Mouse (Mus musculus): ENCODE measurements around the gene Slc2a4. TPM values are rescaled to one million over a fixed set of nuclear protein-coding genes. Genes with fewer than 3 reads are reported as not detected.
"Not testable (repeated sequence)": the region's sequence is repeated elsewhere in the genome, so short reads cannot be mapped to it uniquely, and the experiment has no call there.

The Slc2a4 gene
- polyA plus RNA-seq, 1 experiment from 2014 or later, result 9.9 TPM

DNA sequence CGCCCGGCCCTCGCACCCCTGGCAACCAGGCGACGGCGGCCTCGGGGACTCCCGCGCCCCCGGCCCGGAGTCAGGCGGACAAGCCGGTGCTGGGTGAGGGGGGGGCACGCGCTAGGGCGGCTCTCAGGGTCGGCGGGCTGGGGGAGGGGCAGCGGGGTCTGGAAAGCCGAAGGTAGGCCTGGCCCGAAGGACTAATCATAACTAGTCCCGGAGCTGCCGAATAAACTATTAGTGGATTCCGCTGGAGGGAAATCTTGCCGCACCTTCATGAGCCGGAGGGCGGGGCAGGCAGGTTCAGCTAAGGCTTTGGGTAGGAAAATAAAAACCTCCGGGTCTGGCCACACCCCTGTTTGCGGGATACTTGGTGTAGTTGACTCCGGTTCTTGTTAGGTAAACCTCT, 11.8 kb downstream of the Slc2a4 start:
- WGBS, result 2% methylated on average over 30 of the region's 30 CpGs
- ATAC-seq (ENCODE audit: low FRiP score, low read depth), result no peak; the same call in 1 of the 2 replicates
- no peaks in the 10 kb centered on the region for H3K36me3 ChIP-seq

DNA sequence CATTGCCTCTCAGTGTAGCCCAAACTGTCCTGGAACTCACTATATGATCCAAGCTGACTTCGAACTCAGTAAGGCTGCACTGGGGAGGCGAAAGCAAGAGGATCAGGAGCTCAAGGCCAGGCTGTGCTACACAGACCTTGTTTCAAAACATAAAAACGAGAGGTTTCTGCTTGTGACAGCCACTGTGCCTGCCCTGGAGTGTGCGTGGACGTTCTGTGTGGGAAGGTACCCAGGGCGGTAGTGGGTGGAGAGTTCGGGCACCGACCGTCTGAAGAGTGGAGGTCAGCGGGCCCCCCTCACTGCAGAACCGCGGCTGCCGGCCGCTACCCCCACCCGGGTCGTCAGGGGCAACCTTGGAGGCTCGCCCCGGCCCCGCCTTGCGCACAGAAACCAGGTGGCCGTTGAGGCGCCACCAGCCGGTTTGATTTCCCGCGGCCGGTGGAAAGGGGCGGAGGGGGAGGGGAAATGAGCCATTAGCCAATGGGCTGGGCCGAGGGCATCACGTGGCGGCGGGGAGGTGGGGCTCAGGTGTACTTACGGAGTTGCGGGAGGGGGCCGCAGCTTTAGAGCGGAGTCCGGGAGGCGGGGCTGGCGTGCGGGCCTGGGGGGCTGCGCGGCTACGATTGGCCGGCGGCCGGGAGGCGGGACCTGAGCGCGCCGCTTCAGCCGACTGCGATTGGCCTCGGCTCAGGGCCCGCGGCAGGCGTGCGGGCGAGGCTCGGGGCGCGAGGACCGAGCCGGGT, 12.7 kb downstream of the Slc2a4 start, which contains the start of gene Ybx2:
Gene Ybx2 (plus strand): TSS at position 660 of the 743 bp plus-strand sequence.
- ATAC-seq (ENCODE audit: low FRiP score, low read depth), result peak; percentile 92
- 1% methylated on average over 60 of the region's 62 CpGs for WGBS

More for the DNA sequence above, 11.8 kb downstream of the Slc2a4 start:
- H3K9me3 ChIP-seq, result no peaks in the 10 kb centered on the region
- peak overlapping the region; percentile 58 for H3K4me3 ChIP-seq
- peaks cover 71% of the 10 kb centered on the region for H3K27me3 ChIP-seq
- H3K4me1 ChIP-seq, result peaks cover 21% of the 10 kb centered on the region
- peak overlapping the region; percentile 70 for H3K9ac ChIP-seq (replicated peaks)
- peak overlapping the region; percentile 100 for H3K4me2 ChIP-seq (replicated peaks)
- H3K27ac ChIP-seq (replicated peaks), result no peak overlapping the region

GRCm38 (mm10) chr11:69934681-69935080, 13.3 kb downstream of the Slc2a4 start:
- Histone ChIP-seq H3K9me3 (no peaks in the 10 kb centered on the region), H3K27ac (replicated peaks) (no peak overlapping the region), H3K27me3 (peaks cover 61% of the 10 kb centered on the region), H3K4me1 (peaks cover 21% of the 10 kb centered on the region), H3K4me2 (replicated peaks) (peak overlapping the region; percentile 100), H3K9ac (replicated peaks) (no peak overlapping the region), H3K36me3 (no peaks in the 10 kb centered on the region), H3K4me3 (no peak overlapping the region)
- 24% methylated on average over 6 of the region's 6 CpGs for WGBS
- ATAC-seq (ENCODE audit: low FRiP score, low read depth), result no peak

More for the DNA sequence above, 12.7 kb downstream of the Slc2a4 start, which contains the start of gene Ybx2:
- Histone ChIP-seq H3K27ac (replicated peaks) (no peak within 1 kb of the TSS; the same call in 1 of the 2 replicates), H3K9me3 (no peaks in the 10 kb centered on the region), H3K9ac (replicated peaks) (peak within 1 kb of the TSS; percentile 70), H3K36me3 (no peaks in the 10 kb centered on the region), H3K4me3 (peak within 1 kb of the TSS; percentile 58), H3K27me3 (peaks cover 65% of the 10 kb centered on the region), H3K4me2 (replicated peaks) (peak within 1 kb of the TSS; percentile 100), H3K4me1 (peaks cover 21% of the 10 kb centered on the region)

- H3K27ac ChIP-seq (replicated peaks), result no peak overlapping the region
- no peaks in the 10 kb centered on the region for H3K36me3 ChIP-seq
- H3K4me2 ChIP-seq (replicated peaks), result peak overlapping the region; percentile 37
- H3K4me3 ChIP-seq, result peak overlapping the region; percentile 17; the same call in 1 of the 2 replicates
- no peak overlapping the region for H3K9ac ChIP-seq (replicated peaks)
- H3K27me3 ChIP-seq, result peaks cover 56% of the 10 kb centered on the region
- no peaks in the 10 kb centered on the region for H3K9me3 ChIP-seq
- 2% methylated on average over 18 of the region's 18 CpGs for WGBS
- peaks cover 21% of the 10 kb centered on the region for H3K4me1 ChIP-seq
- peak; percentile 38; the same call in 1 of the 2 replicates for ATAC-seq (ENCODE audit: low FRiP score, low read depth)
These were observed 13.8 kb downstream of the Slc2a4 start for GRCm38 (mm10) chr11:69934169-69934568.

DNA sequence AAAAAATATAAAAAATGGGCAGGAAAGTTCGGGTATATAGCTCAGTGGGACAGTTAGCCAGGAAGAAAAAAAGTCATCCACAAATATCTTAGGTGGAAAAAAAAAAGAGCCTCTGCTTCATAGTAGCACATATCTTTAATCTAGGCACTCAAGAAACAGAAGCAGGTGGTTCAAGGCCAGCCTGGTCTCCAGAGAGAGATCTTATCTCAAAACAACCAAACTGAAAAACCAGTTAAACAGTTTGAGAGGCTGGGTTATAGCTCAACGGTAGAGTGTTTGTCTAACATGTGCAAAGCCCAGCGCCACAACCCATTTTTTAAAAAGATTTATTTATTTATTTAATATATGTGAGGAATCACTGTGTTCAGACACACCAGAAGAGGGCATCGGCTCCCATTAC, 14.9 kb downstream of the Slc2a4 start:
- Histone ChIP-seq H3K4me1 (peaks cover 21% of the 10 kb centered on the region), H3K4me2 (replicated peaks) (no peak overlapping the region), H3K9ac (replicated peaks) (no peak overlapping the region), H3K36me3 (no peaks in the 10 kb centered on the region), H3K4me3 (no peak overlapping the region), H3K27ac (replicated peaks) (no peak overlapping the region), H3K27me3 (peaks cover 45% of the 10 kb centered on the region), H3K9me3 (no peaks in the 10 kb centered on the region)
- no peak for ATAC-seq (ENCODE audit: low FRiP score, low read depth)
- 76% methylated on average over 4 of the region's 4 CpGs for WGBS

DNA sequence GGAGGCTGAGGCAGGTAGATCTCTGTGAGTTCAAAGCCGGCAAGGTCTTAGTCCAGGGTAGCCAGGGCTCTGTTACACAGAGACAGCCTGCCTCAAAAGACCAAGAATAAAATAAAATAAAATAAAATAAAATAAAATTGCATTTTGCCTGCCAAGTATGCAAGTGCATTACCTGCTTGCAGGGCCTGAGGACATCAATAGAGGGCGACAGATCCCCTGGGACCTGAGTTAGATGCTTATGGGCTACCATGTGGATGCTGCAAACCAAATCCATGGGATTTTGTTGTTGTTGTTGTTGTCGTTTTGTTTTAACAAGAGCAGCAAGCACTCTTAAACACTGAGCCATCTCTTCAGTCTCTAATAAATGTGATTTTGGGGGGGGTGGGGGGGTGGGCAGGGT, 15.7 kb downstream of the Slc2a4 start:
- no peak for ATAC-seq (ENCODE audit: low FRiP score, low read depth)
- H3K4me1 ChIP-seq, result peaks cover 21% of the 10 kb centered on the region
- H3K4me2 ChIP-seq (replicated peaks), result no peak overlapping the region
- no peak overlapping the region for H3K9ac ChIP-seq (replicated peaks)
- H3K27me3 ChIP-seq, result peaks cover 37% of the 10 kb centered on the region
- no peak overlapping the region for H3K27ac ChIP-seq (replicated peaks)
- no peaks in the 10 kb centered on the region for H3K36me3 ChIP-seq
- 31% methylated on average over 3 of the region's 3 CpGs for WGBS
- H3K4me3 ChIP-seq, result no peak overlapping the region
- no peaks in the 10 kb centered on the region for H3K9me3 ChIP-seq

- Histone ChIP-seq H3K36me3 (no peaks in the 10 kb centered on the region), H3K9me3 (no peaks in the 10 kb centered on the region), H3K4me3 (no peak overlapping the region), H3K4me1 (peaks cover 21% of the 10 kb centered on the region), H3K27ac (replicated peaks) (no peak overlapping the region), H3K4me2 (replicated peaks) (no peak overlapping the region), H3K9ac (replicated peaks) (no peak overlapping the region), H3K27me3 (peaks cover 32% of the 10 kb centered on the region)
- ATAC-seq (ENCODE audit: low FRiP score, low read depth), result no peak
- 74% methylated on average over 8 of the region's 8 CpGs for WGBS
These were observed 16.2 kb downstream of the Slc2a4 start for GRCm38 (mm10) chr11:69931769-69932168.

DNA sequence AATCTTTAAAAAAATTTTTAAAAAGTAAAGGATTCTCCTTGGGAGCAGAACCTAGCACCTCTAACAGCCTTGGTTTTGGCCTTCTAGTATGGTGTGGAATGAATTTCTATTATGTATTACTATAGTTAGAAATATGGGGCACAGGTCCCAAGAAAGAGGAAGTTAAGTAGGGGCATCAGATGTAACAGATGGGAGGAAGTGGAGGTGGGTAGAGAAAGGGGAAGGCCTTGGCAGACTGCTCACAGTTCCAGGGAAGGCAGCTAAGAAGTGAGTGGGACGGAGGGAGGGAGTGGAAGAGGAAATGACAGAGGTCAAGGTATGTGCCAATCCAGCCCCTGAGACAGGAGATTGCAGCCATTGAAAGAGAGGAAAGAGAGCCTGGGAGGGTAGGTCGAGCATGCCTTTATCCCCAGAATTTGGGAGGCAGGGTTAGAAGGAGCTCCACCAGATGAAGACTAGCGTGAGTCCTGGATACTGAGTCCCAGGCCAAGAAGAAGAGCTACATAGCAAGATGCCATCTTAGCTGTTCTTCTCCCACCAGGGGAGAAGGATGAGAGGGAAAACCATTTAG, 16.9 kb downstream of the Slc2a4 start:
- H3K36me3 ChIP-seq, result no peaks in the 10 kb centered on the region
- WGBS, result 82% methylated on average over 3 of the region's 3 CpGs
- H3K27me3 ChIP-seq, result peaks cover 25% of the 10 kb centered on the region
- H3K9ac ChIP-seq (replicated peaks), result no peak overlapping the region
- no peak overlapping the region for H3K4me2 ChIP-seq (replicated peaks)
- no peaks in the 10 kb centered on the region for H3K9me3 ChIP-seq
- H3K4me3 ChIP-seq, result no peak overlapping the region
- no peak overlapping the region for H3K27ac ChIP-seq (replicated peaks)
- H3K4me1 ChIP-seq, result peaks cover 14% of the 10 kb centered on the region
- no peak for ATAC-seq (ENCODE audit: low FRiP score, low read depth)

DNA sequence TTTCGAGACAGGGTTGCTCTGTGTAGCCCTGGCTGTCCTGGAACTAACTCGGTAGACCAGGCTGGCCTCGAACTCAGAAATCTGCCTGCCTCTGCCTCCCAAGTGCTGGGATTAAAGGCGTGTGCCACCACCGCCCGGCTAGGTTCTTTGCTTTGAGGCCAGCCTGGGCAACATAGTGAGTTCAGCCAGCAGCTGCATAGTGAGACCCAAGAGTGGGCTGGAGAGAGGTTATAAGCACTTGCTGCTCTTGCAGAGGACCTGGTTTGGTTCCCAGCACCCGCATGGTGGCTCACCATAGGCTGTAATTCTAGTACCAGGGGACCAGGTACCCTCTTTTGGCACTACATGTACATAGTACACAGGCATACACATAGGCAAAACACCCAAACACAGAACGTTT, 17.8 kb downstream of the Slc2a4 start:
- not testable (repeated sequence) for H3K4me3 ChIP-seq; H3K9me3 ChIP-seq; H3K9ac ChIP-seq (replicated peaks); ATAC-seq (ENCODE audit: low FRiP score, low read depth); H3K4me2 ChIP-seq (replicated peaks); H3K27ac ChIP-seq (replicated peaks); H3K4me1 ChIP-seq; H3K36me3 ChIP-seq
- WGBS, result 88% methylated on average over 8 of the region's 8 CpGs
- H3K27me3 ChIP-seq, result peaks cover 16% of the 10 kb centered on the region

DNA sequence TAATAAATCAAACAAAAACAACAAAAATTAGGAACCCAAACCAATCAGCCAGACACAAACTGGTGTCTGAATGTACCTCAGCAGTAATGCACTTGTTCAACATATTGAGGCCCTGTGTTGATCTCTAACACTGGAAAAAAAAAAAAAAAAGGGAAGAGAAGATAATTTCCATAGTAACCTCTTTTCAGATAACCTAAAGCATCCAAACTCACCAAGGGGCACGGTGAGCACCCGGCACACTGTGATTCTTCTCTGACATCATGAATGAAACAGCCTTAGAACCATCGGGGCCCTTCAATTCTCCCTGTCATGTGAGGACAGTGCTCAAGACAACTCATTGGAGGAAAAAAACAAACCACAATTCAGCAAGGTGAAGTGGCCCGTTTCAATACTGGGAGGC, 18.3 kb downstream of the Slc2a4 start:
- Histone ChIP-seq H3K27me3 (peaks cover 11% of the 10 kb centered on the region), H3K4me1 (peaks cover 3% of the 10 kb centered on the region; the same call in 1 of the 2 replicates), H3K9ac (replicated peaks) (no peak overlapping the region), H3K27ac (replicated peaks) (no peak overlapping the region), H3K36me3 (no peaks in the 10 kb centered on the region), H3K4me2 (replicated peaks) (no peak overlapping the region), H3K4me3 (no peak overlapping the region), H3K9me3 (no peaks in the 10 kb centered on the region)
- no peak for ATAC-seq (ENCODE audit: low FRiP score, low read depth)
- WGBS, result 88% methylated on average over 4 of the region's 4 CpGs

DNA sequence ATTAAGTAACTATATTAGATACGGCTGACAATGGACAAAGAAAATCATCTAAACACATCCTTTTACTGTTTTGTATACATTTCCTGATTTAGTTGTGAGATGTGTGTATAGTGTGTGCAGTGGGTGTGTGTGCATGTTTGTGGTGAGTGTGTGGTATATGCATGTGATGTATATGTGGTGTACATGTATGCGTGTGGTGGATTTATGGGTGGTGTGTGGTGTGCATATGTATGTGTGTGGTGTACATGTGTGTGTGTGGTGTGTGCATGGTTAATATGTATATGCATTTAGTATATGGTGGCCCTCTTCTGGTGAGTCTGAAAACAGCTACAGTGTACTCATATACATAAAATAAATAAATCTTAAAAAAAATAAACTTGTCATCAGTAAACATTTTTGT, 20.5 kb downstream of the Slc2a4 start:
- peaks cover 3% of the 10 kb centered on the region for H3K4me1 ChIP-seq
- H3K4me3 ChIP-seq, result no peak overlapping the region
- no peaks in the 10 kb centered on the region for H3K27me3 ChIP-seq
- 97% methylated on average over 2 of the region's 2 CpGs for WGBS
- no peaks in the 10 kb centered on the region for H3K9me3 ChIP-seq
- ATAC-seq (ENCODE audit: low FRiP score, low read depth), result no peak
- H3K4me2 ChIP-seq (replicated peaks), result no peak overlapping the region
- H3K36me3 ChIP-seq, result no peaks in the 10 kb centered on the region
- H3K9ac ChIP-seq (replicated peaks), result no peak overlapping the region
- no peak overlapping the region for H3K27ac ChIP-seq (replicated peaks)

GRCm38 (mm10) chr11:69922796-69923195, 25.2 kb downstream of the Slc2a4 start:
- H3K4me1 ChIP-seq, result peaks cover 22% of the 10 kb centered on the region
- H3K27ac ChIP-seq (replicated peaks), result no peak overlapping the region
- H3K9me3 ChIP-seq, result no peaks in the 10 kb centered on the region
- WGBS, result 69% methylated on average over 3 of the region's 3 CpGs
- no peak overlapping the region for H3K4me3 ChIP-seq
- no peak overlapping the region for H3K4me2 ChIP-seq (replicated peaks)
- H3K36me3 ChIP-seq, result peaks cover 13% of the 10 kb centered on the region
- no peak for ATAC-seq (ENCODE audit: low FRiP score, low read depth)
- no peak overlapping the region for H3K9ac ChIP-seq (replicated peaks)
- no peaks in the 10 kb centered on the region for H3K27me3 ChIP-seq

All from midbrain, embryonic 12.5 days (tissue).